Mouse (Mus musculus) spleen, adult 2 months (tissue): ENCODE measurements around the gene Lypla2. TPM values are rescaled to one million over a fixed set of nuclear protein-coding genes. Genes with fewer than 3 reads are reported as not detected.

ENCODE experiments used
- DNase-seq, 2 experiments: peaks; one replicate each; pipeline versions ENCODE4 v3.0.0 to v3.0.0-alpha.2; 2012 to 2021; ENCODE audit warnings: low spot score in 2 of 2, low read depth in 1 of 2
- H3K27ac ChIP-seq: fragments of 200-500 bp; 2 replicates; pipeline ENCODE4 v1.5.1; 2012; ENCODE audit warnings: low read length, inconsistent platforms; ENCODE audit not compliant: insufficient read depth
- H3K27me3 ChIP-seq: fragments of 200-500 bp; 2 replicates; pipeline ENCODE4 v1.6.1; 2012; ENCODE audit warnings: mild to moderate bottlenecking, moderate library complexity, low read length, inconsistent platforms; ENCODE audit not compliant: control insufficient read depth, insufficient read depth
- H3K36me3 ChIP-seq: fragments of 200-500 bp; 2 replicates; pipeline ENCODE4 v1.6.1; 2012; ENCODE audit warnings: mild to moderate bottlenecking, low read length, inconsistent platforms; ENCODE audit not compliant: control insufficient read depth, insufficient read depth
- H3K4me1 ChIP-seq: fragments of 200-500 bp; 2 replicates; pipeline ENCODE4 v1.6.1; 2011; ENCODE audit warnings: inconsistent platforms; ENCODE audit not compliant: control insufficient read depth, insufficient read depth, insufficient read length
- H3K4me3 ChIP-seq: fragments of 200-500 bp; 2 replicates; pipeline ENCODE4 v1.5.1; 2011; ENCODE audit warnings: mild to moderate bottlenecking, inconsistent platforms; ENCODE audit not compliant: insufficient read depth, insufficient read length; ENCODE audit errors: extremely low read depth
- CTCF ChIP-seq: fragments of 200-500 bp; IDR thresholded peaks from 2 replicates; pipeline ENCODE4 v1.5.1; 2011; ENCODE audit warnings: mild to moderate bottlenecking, inconsistent platforms; ENCODE audit not compliant: insufficient read depth, insufficient read length, insufficient replicate concordance; ENCODE audit errors: extremely low read depth
- POLR2A ChIP-seq: fragments of 200-500 bp; IDR thresholded peaks from 2 replicates; pipeline ENCODE4 v1.6.1; 2011; ENCODE audit warnings: low read depth, low read length, inconsistent platforms
- WGBS: fragments of 180-500 bp; shearing (Covaris S2); methylation state at CpG from one replicate; pipeline ENCODE4 v1.1.7; 2018; 5-methylcytosine and 5-hydroxymethylcytosine counted together
- polyA plus RNA-seq: library from polyadenylated mRNA; depleted of rRNA; stranded (reverse); fragments of >200 nt; gene quantifications from 2 replicates; pipeline ENCODE4 v1.2.3, GENCODE M21; 2012

The Lypla2 gene
- polyA plus RNA-seq, 1 experiment, result 115 TPM

DNA sequence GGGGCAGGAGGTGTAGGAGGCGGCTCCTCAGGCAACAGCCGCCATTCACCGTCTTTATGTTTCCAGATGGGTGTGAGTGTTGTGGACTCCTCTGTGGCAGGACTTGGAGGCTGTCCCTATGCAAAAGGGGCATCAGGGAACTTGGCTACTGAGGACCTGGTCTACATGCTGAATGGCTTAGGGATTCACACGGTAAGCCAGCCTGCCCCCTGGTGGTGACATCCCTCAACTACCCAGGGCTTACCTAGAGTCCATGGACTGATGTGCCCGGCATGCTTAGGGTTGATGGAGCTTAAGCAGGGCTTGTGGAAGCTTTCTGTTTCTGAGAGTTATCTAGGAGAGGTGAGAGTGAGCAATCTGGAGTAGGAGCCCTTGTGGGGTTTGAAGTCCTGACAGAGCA is 11.7 kb downstream of the Lypla2 start:
- H3K4me1 ChIP-seq, result peaks cover 8% of the 10 kb centered on the region; the same call in 1 of the 2 replicates
- H3K4me3 ChIP-seq, result no peak overlapping the region
- 46% methylated on average over 5 of the region's 5 CpGs for WGBS
- TF ChIP-seq CTCF (peak; percentile 86; the same call in 1 of the 2 replicates), POLR2A (no peak)
- no peak overlapping the region for H3K27ac ChIP-seq
- peak; percentile 65 to 81 for DNase-seq
- peaks cover 22% of the 10 kb centered on the region for H3K36me3 ChIP-seq
- no peaks in the 10 kb centered on the region for H3K27me3 ChIP-seq

- Histone ChIP-seq H3K4me3 (no peak overlapping the region), H3K27ac (no peak overlapping the region), H3K4me1 (no peaks in the 10 kb centered on the region), H3K36me3 (peaks cover 32% of the 10 kb centered on the region), H3K27me3 (no peaks in the 10 kb centered on the region)
- no peak for DNase-seq
- TF ChIP-seq POLR2A (no peak), CTCF (no peak)
- WGBS, result 88% methylated on average over 8 of the region's 8 CpGs
Measured at GRCm38 (mm10) chr4:135958354-135958753, 14.1 kb downstream of the Lypla2 start.

- DNase-seq, result no peak
- peaks cover 43% of the 10 kb centered on the region for H3K36me3 ChIP-seq
- H3K4me1 ChIP-seq, result no peaks in the 10 kb centered on the region
- H3K27ac ChIP-seq, result no peak overlapping the region
- 91% methylated on average over 9 of the region's 9 CpGs for WGBS
- no peaks in the 10 kb centered on the region for H3K27me3 ChIP-seq
- H3K4me3 ChIP-seq, result no peak overlapping the region
- TF ChIP-seq CTCF (no peak), POLR2A (no peak)
Measured at GRCm38 (mm10) chr4:135955886-135956285, 16.5 kb downstream of the Lypla2 start.

- TF ChIP-seq POLR2A (no peak), CTCF (peak; percentile 64; the same call in 1 of the 2 replicates)
- DNase-seq, result peak; percentile 58 to 71
- H3K36me3 ChIP-seq, result peaks cover 41% of the 10 kb centered on the region
- 28% methylated on average over 2 of the region's 2 CpGs for WGBS
- no peaks in the 10 kb centered on the region for H3K4me1 ChIP-seq
- no peak overlapping the region for H3K27ac ChIP-seq
- no peak overlapping the region for H3K4me3 ChIP-seq
- H3K27me3 ChIP-seq, result no peaks in the 10 kb centered on the region
Measured at GRCm38 (mm10) chr4:135954241-135954640, 18.2 kb downstream of the Lypla2 start.

DNA sequence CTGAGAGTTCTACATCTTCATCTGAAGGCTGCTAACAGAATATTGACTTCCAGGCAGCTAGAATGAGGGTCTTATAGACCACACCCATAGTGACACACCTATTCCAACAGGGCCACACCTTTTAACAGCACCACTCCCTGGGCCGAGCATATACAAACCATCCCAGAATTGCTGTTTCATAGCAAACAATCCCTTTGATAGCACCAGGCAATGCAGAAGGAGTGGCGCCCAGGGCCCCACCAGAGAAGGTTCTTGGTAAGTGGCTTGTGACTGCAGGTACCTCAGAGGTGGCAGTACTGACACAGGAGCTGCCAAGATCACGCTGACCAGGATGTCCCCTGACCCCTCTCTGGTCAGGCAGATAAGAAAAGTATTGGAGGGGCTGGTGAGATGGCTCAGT is 19.2 kb downstream of the Lypla2 start:
- TF ChIP-seq POLR2A (no peak), CTCF (no peak)
- H3K27me3 ChIP-seq, result no peaks in the 10 kb centered on the region
- WGBS, result 91% methylated on average over 3 of the region's 3 CpGs
- peaks cover 32% of the 10 kb centered on the region for H3K36me3 ChIP-seq
- DNase-seq, result no peak
- H3K4me1 ChIP-seq, result no peaks in the 10 kb centered on the region; the same call in 1 of the 2 replicates
- H3K27ac ChIP-seq, result no peak overlapping the region
- no peak overlapping the region for H3K4me3 ChIP-seq

- no peak overlapping the region for H3K27ac ChIP-seq
- no peak for DNase-seq
- WGBS, result 96% methylated on average over 3 of the region's 3 CpGs
- no peaks in the 10 kb centered on the region; the same call in 1 of the 2 replicates for H3K4me1 ChIP-seq
- peaks cover 25% of the 10 kb centered on the region for H3K36me3 ChIP-seq
- no peak overlapping the region for H3K4me3 ChIP-seq
- TF ChIP-seq CTCF (no peak), POLR2A (no peak)
- no peaks in the 10 kb centered on the region for H3K27me3 ChIP-seq
Measured at GRCm38 (mm10) chr4:135951505-135951904, 20.9 kb downstream of the Lypla2 start.

DNA sequence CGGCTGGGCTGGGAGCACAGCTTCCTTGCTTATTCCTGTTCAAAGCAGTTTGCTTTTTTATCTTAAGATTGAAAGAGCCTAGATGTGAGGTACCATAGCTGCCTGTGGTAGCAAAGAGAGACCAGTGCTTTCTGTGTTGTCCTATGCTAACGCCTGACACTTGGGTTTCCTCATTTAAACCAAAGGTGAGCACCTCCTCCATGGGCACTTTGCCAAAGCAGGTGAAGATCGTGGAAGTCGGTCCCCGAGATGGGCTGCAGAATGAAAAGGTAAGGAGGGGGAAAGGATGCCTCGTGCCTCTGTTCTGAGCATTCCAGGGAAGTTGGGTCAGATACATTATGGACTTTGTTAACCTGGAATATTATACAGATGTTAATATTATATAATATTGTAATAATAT is 22.1 kb downstream of the Lypla2 start:
- Histone ChIP-seq H3K4me3 (no peak overlapping the region), H3K4me1 (no peaks in the 10 kb centered on the region; the same call in 1 of the 2 replicates), H3K36me3 (peaks cover 17% of the 10 kb centered on the region), H3K27ac (no peak overlapping the region), H3K27me3 (no peaks in the 10 kb centered on the region)
- TF ChIP-seq POLR2A, result no peak
- TF ChIP-seq CTCF, result no peak
- no peak for DNase-seq
- 91% methylated on average over 6 of the region's 6 CpGs for WGBS

- 76% methylated on average over 6 of the region's 6 CpGs for WGBS
- Histone ChIP-seq H3K36me3 (peaks cover 16% of the 10 kb centered on the region), H3K27me3 (no peaks in the 10 kb centered on the region), H3K27ac (no peak overlapping the region), H3K4me1 (no peaks in the 10 kb centered on the region; the same call in 1 of the 2 replicates), H3K4me3 (no peak overlapping the region)
- TF ChIP-seq CTCF (no peak), POLR2A (no peak)
- DNase-seq, result no peak
Measured at GRCm38 (mm10) chr4:135949911-135950310, 22.5 kb downstream of the Lypla2 start.
